Mouse (Mus musculus) embryonic facial prominence, embryonic 15.5 days (tissue): ENCODE data around the gene F5. TPM values are rescaled to one million over a fixed set of nuclear protein-coding genes. Genes with fewer than 3 reads are reported as not detected.

Source experiments
- ATAC-seq: fragments of 200-750 bp; cut with Nextera tagmentation; 2 replicates; pipeline ENCODE4 v1.8.0; 2017; ENCODE audit warnings: low read depth, moderate TSS enrichment; ENCODE audit not compliant: insufficient number of reproducible peaks, low FRiP score, low TSS enrichment
- H3K27ac ChIP-seq: fragments of 300-500 bp; sonication (generic); replicated peaks from 2 replicates; pipeline ENCODE4 v1.5.1; 2015; ENCODE audit warnings: mild to moderate bottlenecking, inconsistent platforms
- H3K27me3 ChIP-seq: fragments of 300-500 bp; sonication (generic); 2 replicates; pipeline ENCODE4 v1.6.1; 2015; ENCODE audit warnings: inconsistent platforms
- H3K36me3 ChIP-seq: fragments of 300-500 bp; sonication (generic); 2 replicates; pipeline ENCODE4 v1.6.1; 2015; ENCODE audit warnings: mild to moderate bottlenecking, inconsistent platforms
- H3K4me1 ChIP-seq: fragments of 300-500 bp; sonication (generic); 2 replicates; pipeline ENCODE4 v1.6.1; 2015; ENCODE audit warnings: inconsistent platforms
- H3K4me2 ChIP-seq: fragments of 300-500 bp; sonication (generic); replicated peaks from 2 replicates; pipeline ENCODE4 v1.6.1; 2015; ENCODE audit warnings: mild to moderate bottlenecking, inconsistent platforms
- H3K4me3 ChIP-seq: fragments of 300-500 bp; sonication (generic); replicated peaks from 2 replicates; pipeline ENCODE4 v1.5.1; 2015; ENCODE audit warnings: mild to moderate bottlenecking, inconsistent platforms
- H3K9ac ChIP-seq: fragments of 300-500 bp; sonication (generic); 2 replicates; pipeline ENCODE4 v1.6.1; 2015; ENCODE audit warnings: inconsistent platforms
- H3K9me3 ChIP-seq: fragments of 300-500 bp; sonication (generic); replicated peaks from 2 replicates; pipeline ENCODE4 v1.6.1; 2016; ENCODE audit warnings: inconsistent platforms
- WGBS: fragments of 180-500 bp; shearing (Covaris S2); methylation state at CpG from one replicate; pipeline ENCODE4 v1.1.7; 2015; 5-methylcytosine and 5-hydroxymethylcytosine counted together
- polyA plus RNA-seq: library from polyadenylated mRNA; unstranded; fragments of >200 nt; fragmentation: Nextera tagmentation; extraction: Ambion mirVana; gene quantifications from 2 replicates; pipeline ENCODE4 v1.2.1, GENCODE M21; 2015

F5 gene
- polyA plus RNA-seq, 1 experiment from 2014 or later, result 0.11 TPM

- Histone ChIP-seq H3K27me3 (no peaks in the 10 kb centered on the region), H3K4me2 (no peak overlapping the region), H3K36me3 (no peaks in the 10 kb centered on the region), H3K27ac (no peak overlapping the region), H3K4me1 (no peaks in the 10 kb centered on the region), H3K4me3 (no peak overlapping the region), H3K9ac (no peak overlapping the region), H3K9me3 (no peaks in the 10 kb centered on the region)
- WGBS, result 75% methylated on average over 1 of the region's 1 CpGs
- ATAC-seq, result no peak
Observed at GRCm38 (mm10) chr1:164132609-164133008, 19.0 kb upstream of the F5 start.

GRCm38 (mm10) chr1:164134101-164134500 lies 17.5 kb upstream of the F5 start:
- no peak overlapping the region for H3K27ac ChIP-seq

GRCm38 (mm10) chr1:164135360-164135759 lies 16.3 kb upstream of the F5 start:
- no peak overlapping the region for H3K27ac ChIP-seq
- H3K36me3 ChIP-seq, result no peaks in the 10 kb centered on the region
- no peaks in the 10 kb centered on the region for H3K27me3 ChIP-seq
- H3K4me2 ChIP-seq, result no peak overlapping the region
- H3K4me3 ChIP-seq, result no peak overlapping the region
- 60% methylated on average over 5 of the region's 5 CpGs for WGBS
- no peak overlapping the region for H3K9ac ChIP-seq
- no peak for ATAC-seq
- H3K9me3 ChIP-seq, result no peaks in the 10 kb centered on the region
- H3K4me1 ChIP-seq, result no peaks in the 10 kb centered on the region

More at GRCm38 (mm10) chr1:164134101-164134500, 17.5 kb upstream of the F5 start:
- no peak overlapping the region for H3K4me2 ChIP-seq
- H3K9ac ChIP-seq, result no peak overlapping the region
- no peaks in the 10 kb centered on the region for H3K36me3 ChIP-seq
- H3K4me3 ChIP-seq, result no peak overlapping the region
- no peak for ATAC-seq
- no peaks in the 10 kb centered on the region for H3K4me1 ChIP-seq
- WGBS, result 74% methylated on average over 6 of the region's 6 CpGs
- no peaks in the 10 kb centered on the region for H3K9me3 ChIP-seq
- H3K27me3 ChIP-seq, result no peaks in the 10 kb centered on the region

- ATAC-seq, result no peak
- Histone ChIP-seq H3K9me3 (no peaks in the 10 kb centered on the region), H3K4me3 (no peak overlapping the region), H3K4me2 (no peak overlapping the region), H3K4me1 (no peaks in the 10 kb centered on the region), H3K27me3 (no peaks in the 10 kb centered on the region), H3K9ac (no peak overlapping the region), H3K36me3 (no peaks in the 10 kb centered on the region), H3K27ac (no peak overlapping the region)
- WGBS, result 55% methylated on average over 11 of the region's 11 CpGs
Observed at GRCm38 (mm10) chr1:164135960-164136359, 15.7 kb upstream of the F5 start.

GRCm38 (mm10) chr1:164136636-164137035 lies 15.0 kb upstream of the F5 start:
- H3K4me3 ChIP-seq, result no peak overlapping the region
- ATAC-seq, result no peak
- H3K9me3 ChIP-seq, result no peaks in the 10 kb centered on the region
- no peaks in the 10 kb centered on the region for H3K27me3 ChIP-seq
- no peaks in the 10 kb centered on the region for H3K36me3 ChIP-seq
- H3K27ac ChIP-seq, result no peak overlapping the region
- H3K4me1 ChIP-seq, result no peaks in the 10 kb centered on the region
- WGBS, result 72% methylated on average over 6 of the region's 6 CpGs
- no peak overlapping the region for H3K4me2 ChIP-seq
- no peak overlapping the region for H3K9ac ChIP-seq

GRCm38 (mm10) chr1:164138365-164139130 lies 13.1 kb upstream of the F5 start:
- no peaks in the 10 kb centered on the region for H3K4me1 ChIP-seq
- H3K27ac ChIP-seq, result no peak overlapping the region
- no peak overlapping the region for H3K4me3 ChIP-seq
- WGBS, result 5% methylated on average over 5 of the region's 5 CpGs
- no peaks in the 10 kb centered on the region for H3K27me3 ChIP-seq
- no peak overlapping the region for H3K4me2 ChIP-seq
- H3K36me3 ChIP-seq, result no peaks in the 10 kb centered on the region
- no peak overlapping the region for H3K9ac ChIP-seq
- no peaks in the 10 kb centered on the region for H3K9me3 ChIP-seq
- ATAC-seq, result peak; percentile 69; the same call in 1 of the 2 replicates

- Histone ChIP-seq H3K27ac (no peak overlapping the region), H3K4me3 (no peak overlapping the region), H3K4me2 (no peak overlapping the region), H3K4me1 (no peaks in the 10 kb centered on the region), H3K27me3 (no peaks in the 10 kb centered on the region), H3K9me3 (no peaks in the 10 kb centered on the region), H3K36me3 (no peaks in the 10 kb centered on the region), H3K9ac (no peak overlapping the region)
- no peak for ATAC-seq
- 65% methylated on average over 4 of the region's 4 CpGs for WGBS
Observed at GRCm38 (mm10) chr1:164139464-164139863, 12.2 kb upstream of the F5 start.

- Histone ChIP-seq H3K27me3 (no peaks in the 10 kb centered on the region), H3K36me3 (no peaks in the 10 kb centered on the region), H3K4me3 (no peak overlapping the region), H3K27ac (no peak overlapping the region), H3K4me1 (peaks cover 5% of the 10 kb centered on the region; the same call in 1 of the 2 replicates), H3K9ac (no peak overlapping the region), H3K9me3 (no peaks in the 10 kb centered on the region), H3K4me2 (no peak overlapping the region)
- WGBS, result 94% methylated on average over 7 of the region's 7 CpGs
- no peak for ATAC-seq
Observed at GRCm38 (mm10) chr1:164149083-164149482, 2.6 kb upstream of the F5 start.

GRCm38 (mm10) chr1:164152836-164153235 lies 1.2 kb downstream of the F5 start:
- Histone ChIP-seq H3K27ac (no peak overlapping the region), H3K27me3 (no peaks in the 10 kb centered on the region), H3K9ac (no peak overlapping the region), H3K4me1 (peaks cover 5% of the 10 kb centered on the region; the same call in 1 of the 2 replicates), H3K36me3 (no peaks in the 10 kb centered on the region), H3K4me2 (no peak overlapping the region), H3K9me3 (no peaks in the 10 kb centered on the region), H3K4me3 (no peak overlapping the region)
- WGBS, result 79% methylated on average over 5 of the region's 5 CpGs
- ATAC-seq, result no peak

GRCm38 (mm10) chr1:164154983-164155382 lies 3.3 kb downstream of the F5 start:
- WGBS, result 77% methylated on average over 3 of the region's 3 CpGs
- Histone ChIP-seq H3K4me3 (no peak overlapping the region), H3K27ac (no peak overlapping the region), H3K4me2 (no peak overlapping the region), H3K4me1 (peaks cover 5% of the 10 kb centered on the region; the same call in 1 of the 2 replicates), H3K9me3 (no peaks in the 10 kb centered on the region), H3K9ac (no peak overlapping the region), H3K36me3 (no peaks in the 10 kb centered on the region), H3K27me3 (no peaks in the 10 kb centered on the region)
- no peak for ATAC-seq

GRCm38 (mm10) chr1:164158571-164158970 lies 6.9 kb downstream of the F5 start:
- ATAC-seq, result no peak
- Histone ChIP-seq H3K9me3 (no peaks in the 10 kb centered on the region), H3K27ac (no peak overlapping the region), H3K27me3 (no peaks in the 10 kb centered on the region), H3K9ac (no peak overlapping the region), H3K36me3 (no peaks in the 10 kb centered on the region), H3K4me3 (no peak overlapping the region), H3K4me2 (no peak overlapping the region), H3K4me1 (no peaks in the 10 kb centered on the region)
- 54% methylated on average over 4 of the region's 4 CpGs for WGBS

- no peak overlapping the region for H3K27ac ChIP-seq
- no peak overlapping the region for H3K9ac ChIP-seq
- no peak overlapping the region for H3K4me3 ChIP-seq
- no peaks in the 10 kb centered on the region for H3K36me3 ChIP-seq
- H3K4me2 ChIP-seq, result no peak overlapping the region
- no peaks in the 10 kb centered on the region for H3K4me1 ChIP-seq
- H3K9me3 ChIP-seq, result no peaks in the 10 kb centered on the region
- ATAC-seq, result peak; percentile 43; the same call in 1 of the 2 replicates
- no peaks in the 10 kb centered on the region for H3K27me3 ChIP-seq
- WGBS, result 59% methylated on average over 2 of the region's 2 CpGs
Observed at GRCm38 (mm10) chr1:164159781-164160180, 8.1 kb downstream of the F5 start.
